Comparison of ENCODE assay signal across 24 mouse cellular contexts in genomic region chr2:161241665-161242064, GRCm38 (mm10).
DNase-seq lines count a peak whose midpoint lies in the region; ATAC-seq and TF ChIP-seq lines count a peak whose summit lies in the region.
"Had no signal": no experiment of that assay in that cellular context is flagged by ENCODE, and none has a peak within 500 bp of the region (broad histone marks: within the 10 kb centered on the region; RNA-seq: fewer than 3 reads in every experiment).

No protein-coding gene starts in this region.

- DNase-seq in heart, adult 11 months: peak; percentile 74
- DNase-seq in heart, adult 18-20 months: no peak
- no peak for DNase-seq in kidney, postnatal 36 days
- DNase-seq in right cerebral cortex, adult 2 months (ENCODE audit: low spot score in 2 of 2): no peak
- DNase-seq: adrenal gland, adult 8-10 months; adrenal gland, postnatal 14 days; adrenal gland, postnatal 36 days; B cell, adult 2 months; cerebellum, adult 11-12 months; cerebellum, adult 2 months; cerebellum, adult 9-10 months; cerebellum, postnatal 10 days; cerebellum, postnatal 25 days had no signal

- WGBS in intestine, postnatal 0 days: 32% methylated on average over 6 of the region's 6 CpGs
- WGBS in stomach, embryonic 16.5 days: 50% methylated on average over 6 of the region's 6 CpGs

- H3K27me3 ChIP-seq in intestine, postnatal 0 days (replicated peaks; ENCODE audit: control insufficient read depth, insufficient read depth, low read length): no peaks in the 10 kb centered on the region
- H3K27me3 ChIP-seq in stomach, embryonic 16.5 days (ENCODE audit: control insufficient read depth, insufficient read depth, low read length): no peaks in the 10 kb centered on the region
- H3K27me3 ChIP-seq: CH12.LX; embryonic facial prominence, embryonic 12.5 days; forebrain, embryonic 13.5 days; forebrain, embryonic 15.5 days; Patski had no signal

- 0 out of 2 replicates have a peak overlapping the region, but pooled peaks have one; percentile 0 for H3K4me2 ChIP-seq in intestine, postnatal 0 days (replicated peaks; ENCODE audit: low read depth)
- H3K4me2 ChIP-seq in stomach, embryonic 16.5 days (ENCODE audit: low read depth, low read length): no peak overlapping the region
- H3K4me2 ChIP-seq: embryonic facial prominence, embryonic 12.5 days; forebrain, embryonic 13.5 days; forebrain, embryonic 15.5 days had no signal

- no peak overlapping the region for H3K4me3 ChIP-seq in intestine, postnatal 0 days (ENCODE audit: low read depth, low read length)
- H3K4me3 ChIP-seq in stomach, embryonic 16.5 days (replicated peaks; ENCODE audit: low read length): no peak overlapping the region
- H3K4me3 ChIP-seq: embryonic facial prominence, embryonic 10.5 days; embryonic facial prominence, embryonic 12.5 days; forebrain, embryonic 13.5 days; forebrain, embryonic 15.5 days had no signal

- H3K9me3 ChIP-seq in intestine, postnatal 0 days (ENCODE audit: control insufficient read depth): no peaks in the 10 kb centered on the region
- no peaks in the 10 kb centered on the region for H3K9me3 ChIP-seq in stomach, embryonic 16.5 days (replicated peaks; ENCODE audit: control insufficient read depth, low read length)
- H3K9me3 ChIP-seq: embryonic facial prominence, embryonic 10.5 days; embryonic facial prominence, embryonic 12.5 days; forebrain, embryonic 15.5 days had no signal

- ATAC-seq in intestine, postnatal 0 days: no peak
- peak; percentile 58; the same call in 1 of the 2 replicates for ATAC-seq in stomach, embryonic 16.5 days (ENCODE audit: insufficient read depth, low FRiP score)
- ATAC-seq: activated CD4-positive, CD25-positive, alpha-beta regulatory T cell, adult 4 months; CD4-positive, CD25-positive, alpha-beta regulatory T cell, adult 4 months; forebrain, embryonic 13.5 days; forebrain, embryonic 15.5 days; Patski had no signal

- peaks cover 3% of the 10 kb centered on the region; the same call in 1 of the 2 replicates for H3K4me1 ChIP-seq in intestine, postnatal 0 days (replicated peaks; ENCODE audit: control insufficient read depth, insufficient read depth, low read length)
- no peaks in the 10 kb centered on the region for H3K4me1 ChIP-seq in stomach, embryonic 16.5 days (ENCODE audit: control insufficient read depth, insufficient read depth, low read length)
- H3K4me1 ChIP-seq: embryonic facial prominence, embryonic 10.5 days; embryonic facial prominence, embryonic 12.5 days; forebrain, embryonic 13.5 days; forebrain, embryonic 15.5 days had no signal

- no peak for TF ChIP-seq CTCF in intestine, postnatal 0 days (IDR thresholded peaks at IDR 0.05; ENCODE audit: low read depth)

- H3K9ac ChIP-seq in intestine, postnatal 0 days (ENCODE audit: low read depth, low read length): no peak overlapping the region
- no peak overlapping the region for H3K9ac ChIP-seq in stomach, embryonic 16.5 days (ENCODE audit: low read length)
- H3K9ac ChIP-seq: embryonic facial prominence, embryonic 12.5 days; forebrain, embryonic 13.5 days; forebrain, embryonic 15.5 days had no signal

- no peaks in the 10 kb centered on the region for H3K36me3 ChIP-seq in intestine, postnatal 0 days (ENCODE audit: control insufficient read depth, insufficient read depth)
- no peaks in the 10 kb centered on the region for H3K36me3 ChIP-seq in stomach, embryonic 16.5 days (ENCODE audit: control insufficient read depth, insufficient read depth, low read length)
- H3K36me3 ChIP-seq: embryonic facial prominence, embryonic 10.5 days; embryonic facial prominence, embryonic 12.5 days; forebrain, embryonic 15.5 days; G1E had no signal

- H3K27ac ChIP-seq in intestine, postnatal 0 days (ENCODE audit: low read depth, low read length): no peak overlapping the region
- no peak overlapping the region for H3K27ac ChIP-seq in stomach, embryonic 16.5 days (ENCODE audit: low read length)
- H3K27ac ChIP-seq: embryonic facial prominence, embryonic 10.5 days; embryonic facial prominence, embryonic 12.5 days; forebrain, embryonic 13.5 days; forebrain, embryonic 15.5 days had no signal
